ENCODE assay signal across 7 mouse cellular contexts in genomic region chr2:110017616-110018505, GRCm38 (mm10). TPM values are rescaled to one million over a fixed set of nuclear protein-coding genes. Genes with fewer than 3 reads are reported as not detected.
DNase-seq lines count a peak whose midpoint lies in the region; ATAC-seq and TF ChIP-seq lines count a peak whose summit lies in the region.

TSS of gene Ccdc34 (plus strand) at chr2:110017817.

- H3K4me2 ChIP-seq in embryonic facial prominence, embryonic 11.5 days (ENCODE audit: low read depth, low read length): peak within 1 kb of the TSS; percentile 81
- H3K4me2 ChIP-seq in limb, embryonic 12.5 days: peak within 1 kb of the TSS; percentile 83
- peak within 1 kb of the TSS; percentile 66 for H3K4me2 ChIP-seq in midbrain, embryonic 15.5 days

- ATAC-seq in embryonic facial prominence, embryonic 11.5 days (replicated peaks; ENCODE audit: insufficient number of reproducible peaks, low FRiP score, low TSS enrichment, low read depth): peak; percentile 99
- peak; percentile 96 for ATAC-seq in limb, embryonic 12.5 days (ENCODE audit: insufficient number of reproducible peaks, insufficient read depth, low FRiP score, low TSS enrichment, low read depth)
- peak; percentile 100 for ATAC-seq in midbrain, embryonic 15.5 days (replicated peaks)

- peak within 1 kb of the TSS; percentile 90 for H3K9ac ChIP-seq in embryonic facial prominence, embryonic 11.5 days (replicated peaks; ENCODE audit: low read length)
- H3K9ac ChIP-seq in limb, embryonic 12.5 days (replicated peaks): peak within 1 kb of the TSS; percentile 92
- H3K9ac ChIP-seq in midbrain, embryonic 15.5 days: peak within 1 kb of the TSS; percentile 86

- peak; percentile 95 for DNase-seq in adrenal gland, postnatal 14 days
- peak; percentile 96 for DNase-seq in embryonic facial prominence, embryonic 11.5 days (ENCODE audit: low spot score)
- peak; percentile 92 to 94 for DNase-seq in heart, adult 18-20 months
- DNase-seq in kidney, adult 2 months: peak; percentile 95
- peak; percentile 62 to 81 for DNase-seq in spleen, adult 2 months (ENCODE audit: low read depth in 1 of 2, low spot score in 2 of 2)

- TF ChIP-seq POLR2A in kidney, adult 2 months (IDR thresholded peaks at IDR 0.05; ENCODE audit: low read depth, low read length): no peak
- no peak for TF ChIP-seq POLR2A in spleen, adult 2 months (IDR thresholded peaks at IDR 0.05; ENCODE audit: low read depth, low read length)

- H3K27ac ChIP-seq in embryonic facial prominence, embryonic 11.5 days (replicated peaks; ENCODE audit: low read depth, low read length): peak within 1 kb of the TSS; percentile 63
- 0 out of 2 replicates have a peak within 1 kb of the TSS, but pooled peaks have one; percentile 26 for H3K27ac ChIP-seq in kidney, adult 2 months (ENCODE audit: insufficient read depth, low read depth, low read length)
- peak within 1 kb of the TSS; percentile 92 for H3K27ac ChIP-seq in limb, embryonic 12.5 days
- peak within 1 kb of the TSS; percentile 86 for H3K27ac ChIP-seq in midbrain, embryonic 15.5 days
- peak within 1 kb of the TSS; percentile 50 for H3K27ac ChIP-seq in spleen, adult 2 months (ENCODE audit: insufficient read depth, low read length)

- WGBS in embryonic facial prominence, embryonic 11.5 days: under 1% methylated on average over 55 of the region's 55 CpGs
- under 1% methylated on average over 55 of the region's 55 CpGs for WGBS in kidney, adult 2 months
- under 1% methylated on average over 55 of the region's 55 CpGs for WGBS in limb, embryonic 12.5 days
- WGBS in midbrain, embryonic 15.5 days: under 1% methylated on average over 55 of the region's 55 CpGs
- under 1% methylated on average over 55 of the region's 55 CpGs for WGBS in spleen, adult 2 months

- TF ChIP-seq CTCF in kidney, adult 2 months (conservative IDR thresholded peaks at IDR 0.05; ENCODE audit: insufficient read depth, insufficient read length, low read depth, low read length): no peak
- no peak for TF ChIP-seq CTCF in spleen, adult 2 months (IDR thresholded peaks at IDR 0.05; ENCODE audit: extremely low read depth, insufficient read depth, insufficient read length, insufficient replicate concordance)

- no peaks in the 10 kb centered on the region for H3K9me3 ChIP-seq in embryonic facial prominence, embryonic 11.5 days (replicated peaks; ENCODE audit: control insufficient read depth, low read length)
- H3K9me3 ChIP-seq in limb, embryonic 12.5 days: no peaks in the 10 kb centered on the region
- no peaks in the 10 kb centered on the region for H3K9me3 ChIP-seq in midbrain, embryonic 15.5 days

- H3K4me1 ChIP-seq in embryonic facial prominence, embryonic 11.5 days (ENCODE audit: control insufficient read depth, insufficient read depth, low read length): no peaks in the 10 kb centered on the region
- peaks cover 3% of the 10 kb centered on the region; the same call in 1 of the 2 replicates for H3K4me1 ChIP-seq in kidney, adult 2 months (ENCODE audit: control insufficient read depth, insufficient read depth, low read length)
- H3K4me1 ChIP-seq in limb, embryonic 12.5 days (replicated peaks): peaks cover 32% of the 10 kb centered on the region
- H3K4me1 ChIP-seq in midbrain, embryonic 15.5 days: peaks cover 33% of the 10 kb centered on the region
- no peaks in the 10 kb centered on the region for H3K4me1 ChIP-seq in spleen, adult 2 months (ENCODE audit: control insufficient read depth, insufficient read depth, insufficient read length)

- H3K36me3 ChIP-seq in embryonic facial prominence, embryonic 11.5 days (replicated peaks; ENCODE audit: control insufficient read depth, insufficient read depth, low read depth, low read length): no peaks in the 10 kb centered on the region
- peaks cover 3% of the 10 kb centered on the region; the same call in 1 of the 2 replicates for H3K36me3 ChIP-seq in kidney, adult 2 months (ENCODE audit: control insufficient read depth, insufficient read depth, low read length)
- peaks cover 27% of the 10 kb centered on the region for H3K36me3 ChIP-seq in limb, embryonic 12.5 days
- H3K36me3 ChIP-seq in midbrain, embryonic 15.5 days (replicated peaks): 0 out of 2 replicates have a peak, but pooled peaks cover 6% of the 10 kb centered on the region
- H3K36me3 ChIP-seq in spleen, adult 2 months (ENCODE audit: control insufficient read depth, insufficient read depth, low read length): no peaks in the 10 kb centered on the region

- H3K27me3 ChIP-seq in embryonic facial prominence, embryonic 11.5 days (ENCODE audit: control insufficient read depth, insufficient read depth, low read length): no peaks in the 10 kb centered on the region
- H3K27me3 ChIP-seq in kidney, adult 2 months (replicated peaks; ENCODE audit: control insufficient read depth, insufficient read depth, low read length): no peaks in the 10 kb centered on the region
- H3K27me3 ChIP-seq in limb, embryonic 12.5 days: no peaks in the 10 kb centered on the region
- no peaks in the 10 kb centered on the region for H3K27me3 ChIP-seq in midbrain, embryonic 15.5 days (replicated peaks)
- H3K27me3 ChIP-seq in spleen, adult 2 months (ENCODE audit: control insufficient read depth, insufficient read depth, low read length): no peaks in the 10 kb centered on the region

- H3K4me3 ChIP-seq in embryonic facial prominence, embryonic 11.5 days (ENCODE audit: low read depth, low read length): peak within 1 kb of the TSS; percentile 60
- peak within 1 kb of the TSS; percentile 61 for H3K4me3 ChIP-seq in kidney, adult 2 months (ENCODE audit: insufficient read depth, low read depth, low read length)
- peak within 1 kb of the TSS; percentile 78 for H3K4me3 ChIP-seq in limb, embryonic 12.5 days (replicated peaks)
- H3K4me3 ChIP-seq in midbrain, embryonic 15.5 days: peak within 1 kb of the TSS; percentile 71
- H3K4me3 ChIP-seq in spleen, adult 2 months (ENCODE audit: extremely low read depth, insufficient read depth, insufficient read length): peak within 1 kb of the TSS; percentile 76

RNA-seq across cellular contexts. Expression of gene Ccdc34, which starts in this region (rescaled TPM):
- 14.7 and 15.9 TPM in 2 replicates for total RNA-seq in adrenal gland, postnatal 14 days (2021)
- 53.3 and 66.1 TPM in 2 replicates for polyA plus RNA-seq in embryonic facial prominence, embryonic 11.5 days (2014; fragmentation: Nextera tagmentation; extraction: Ambion mirVana)
- total RNA-seq in heart, adult 18-20 months (2021): 1 to 10 TPM; 3.8 to 4.1 TPM
- polyA plus RNA-seq in kidney, adult 2 months (2012; rRNA removed): 4.2 and 4.6 TPM in 2 replicates
- polyA plus RNA-seq in limb, embryonic 12.5 days (2016; fragmentation: Nextera tagmentation; extraction: Ambion mirVana): 61.0 and 61.4 TPM in 2 replicates
- polyA plus RNA-seq in midbrain, embryonic 15.5 days (2015; fragmentation: Nextera tagmentation; extraction: Ambion mirVana): 29.8 and 30.2 TPM in 2 replicates
- 3.3 and 4.6 TPM in 2 replicates for polyA plus RNA-seq in spleen, adult 2 months (2012; rRNA removed)

Comparison
In these comparisons a context has a peak if more than half of its experiments do, and no peak if none do; other contexts are left out.
1. Peak in every context shown above with its lines: DNase-seq, ATAC-seq, H3K4me3 ChIP-seq and H3K27ac ChIP-seq.
2. H3K27ac ChIP-seq: peak in every context shown above with its lines; median percentile 92 in limb, embryonic 12.5 days; 86 in midbrain, embryonic 15.5 days; 63 in embryonic facial prominence, embryonic 11.5 days; 50 in spleen, adult 2 months; 26 in kidney, adult 2 months.